Mouse (Mus musculus) kidney, embryonic 15.5 days (tissue): ENCODE data around the gene 1700029J07Rik. TPM values are rescaled to one million over a fixed set of nuclear protein-coding genes. Genes with fewer than 3 reads are reported as not detected.

Source experiments
- ATAC-seq: fragments of 200-750 bp; cut with Nextera tagmentation; replicated peaks from 2 replicates; pipeline ENCODE4 v1.8.0; 2017; ENCODE audit warnings: moderate TSS enrichment; ENCODE audit not compliant: low FRiP score
- H3K27ac ChIP-seq: fragments of 300-500 bp; sonication (generic); 2 replicates; pipeline ENCODE4 v1.5.1; 2015; ENCODE audit warnings: mild to moderate bottlenecking, inconsistent platforms
- H3K27me3 ChIP-seq: fragments of 300-500 bp; sonication (generic); 2 replicates; pipeline ENCODE4 v1.6.1; 2015; ENCODE audit warnings: inconsistent platforms
- H3K36me3 ChIP-seq: fragments of 300-500 bp; sonication (generic); 2 replicates; pipeline ENCODE4 v1.6.1; 2015; ENCODE audit warnings: inconsistent platforms
- H3K4me1 ChIP-seq: fragments of 300-500 bp; sonication (generic); 2 replicates; pipeline ENCODE4 v1.6.1; 2015; ENCODE audit warnings: inconsistent platforms
- H3K4me2 ChIP-seq: fragments of 300-500 bp; sonication (generic); 2 replicates; pipeline ENCODE4 v1.6.1; 2015; ENCODE audit warnings: moderate library complexity, mild to moderate bottlenecking, inconsistent platforms
- H3K4me3 ChIP-seq: fragments of 300-500 bp; sonication (generic); replicated peaks from 2 replicates; pipeline ENCODE4 v1.5.1; 2015; ENCODE audit warnings: mild to moderate bottlenecking, inconsistent platforms
- H3K9ac ChIP-seq: fragments of 300-500 bp; sonication (generic); 2 replicates; pipeline ENCODE4 v1.6.1; 2015; ENCODE audit warnings: mild to moderate bottlenecking, inconsistent platforms
- H3K9me3 ChIP-seq: fragments of 300-500 bp; sonication (generic); replicated peaks from 2 replicates; pipeline ENCODE4 v1.6.1; 2016; ENCODE audit warnings: inconsistent platforms
- WGBS: fragments of 180-500 bp; shearing (Covaris S2); methylation state at CpG from one replicate; pipeline ENCODE4 v1.1.7; 2015; ENCODE audit warnings: mixed read lengths; 5-methylcytosine and 5-hydroxymethylcytosine counted together
- polyA plus RNA-seq: library from polyadenylated mRNA; unstranded; fragments of >200 nt; fragmentation: Nextera tagmentation; extraction: Ambion mirVana; gene quantifications from 2 replicates; pipeline ENCODE4 v1.2.1, GENCODE M21; 2015

Gene 1700029J07Rik
- polyA plus RNA-seq, 1 experiment from 2014 or later, result 4.9 TPM

DNA sequence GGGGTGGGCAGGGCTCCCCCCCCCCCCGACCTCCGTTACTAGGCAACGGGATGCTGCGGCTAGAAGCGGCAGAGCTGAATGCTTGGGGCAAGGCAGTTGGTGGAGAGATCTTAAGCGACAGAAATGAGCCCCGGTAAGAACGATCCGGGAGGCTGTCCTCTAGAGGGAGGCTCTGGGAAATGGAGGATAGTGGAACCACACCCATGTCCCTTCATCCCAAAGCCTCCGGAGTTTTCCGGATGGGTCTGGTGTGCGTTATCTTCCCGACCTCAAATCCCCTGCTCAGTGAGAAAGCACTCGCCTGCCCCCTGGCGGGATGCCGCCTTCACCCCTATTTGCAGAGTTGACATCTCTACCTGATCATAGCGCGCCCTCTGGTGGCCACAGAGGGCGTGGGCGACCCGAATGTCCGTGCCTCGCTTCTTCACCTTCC is 40.5 kb downstream of the 1700029J07Rik start, which contains the start of gene Ccdc110:
Gene Ccdc110 (plus strand): TSS at position 38 of the 433 bp plus-strand sequence.
- Histone ChIP-seq H3K36me3 (no peaks in the 10 kb centered on the region), H3K27ac (no peak within 1 kb of the TSS), H3K27me3 (no peaks in the 10 kb centered on the region), H3K4me2 (peak within 1 kb of the TSS; percentile 55), H3K9ac (no peak within 1 kb of the TSS), H3K9me3 (peaks cover 3% of the 10 kb centered on the region; the same call in 1 of the 2 replicates), H3K4me1 (peaks cover 4% of the 10 kb centered on the region; the same call in 1 of the 2 replicates), H3K4me3 (peak within 1 kb of the TSS; percentile 31)
- ATAC-seq, result peak; percentile 88
- WGBS, result 3% methylated on average over 23 of the region's 23 CpGs

- no peak for ATAC-seq
- H3K36me3 ChIP-seq, result no peaks in the 10 kb centered on the region
- H3K27ac ChIP-seq, result no peak overlapping the region
- 0 out of 2 replicates have a peak, but pooled peaks cover 3% of the 10 kb centered on the region for H3K4me1 ChIP-seq
- no peak overlapping the region for H3K9ac ChIP-seq
- H3K27me3 ChIP-seq, result no peaks in the 10 kb centered on the region
- no peaks in the 10 kb centered on the region for H3K9me3 ChIP-seq
- H3K4me3 ChIP-seq, result no peak overlapping the region
- 95% methylated on average over 7 of the region's 7 CpGs for WGBS
- no peak overlapping the region for H3K4me2 ChIP-seq
Measured at GRCm38 (mm10) chr8:45922116-45922515, 52.9 kb downstream of the 1700029J07Rik start.

DNA sequence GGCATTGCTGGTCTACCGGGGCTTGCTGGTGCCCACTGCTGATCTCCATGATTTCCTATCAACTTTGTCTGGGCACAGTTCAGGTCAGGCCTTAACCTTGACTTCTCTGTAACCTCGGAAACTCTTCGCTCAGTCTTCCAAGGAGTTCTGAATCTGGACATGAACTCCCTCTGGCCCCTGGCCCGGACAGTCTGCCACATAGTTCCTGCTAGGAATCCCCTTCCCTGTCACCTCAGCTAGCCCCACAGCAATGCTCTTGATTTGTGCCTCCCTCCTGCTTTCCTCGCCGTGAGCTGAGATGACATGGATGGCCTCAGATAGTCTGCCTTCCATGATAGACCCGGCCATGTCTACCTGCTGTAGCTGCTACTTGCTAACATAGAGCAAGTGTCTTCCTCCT is 54.7 kb downstream of the 1700029J07Rik start:
- Histone ChIP-seq H3K27ac (no peak overlapping the region), H3K4me3 (no peak overlapping the region), H3K27me3 (no peaks in the 10 kb centered on the region), H3K4me2 (no peak overlapping the region), H3K9me3 (no peaks in the 10 kb centered on the region), H3K9ac (no peak overlapping the region), H3K36me3 (no peaks in the 10 kb centered on the region), H3K4me1 (0 out of 2 replicates have a peak, but pooled peaks cover 10% of the 10 kb centered on the region)
- no peak for ATAC-seq
- 85% methylated on average over 7 of the region's 7 CpGs for WGBS

DNA sequence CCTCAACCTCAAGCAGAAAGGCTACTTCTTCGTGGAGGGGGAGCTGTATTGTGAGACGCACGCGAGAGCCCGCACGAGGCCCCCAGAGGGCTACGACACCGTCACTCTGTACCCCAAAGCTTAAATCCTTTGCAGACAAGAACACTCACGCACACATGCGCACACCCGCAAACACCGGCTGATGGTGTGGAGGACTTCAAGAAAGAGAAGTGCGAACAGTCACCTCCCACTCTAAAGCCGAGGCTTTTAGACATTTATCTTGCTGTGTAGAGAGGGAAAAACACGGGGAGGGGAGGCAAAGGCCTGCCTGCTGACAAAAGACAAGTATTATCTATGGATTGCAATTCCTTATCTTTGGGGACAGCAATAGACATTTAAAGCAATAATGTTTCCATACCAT is 56.2 kb downstream of the 1700029J07Rik start:
- 0 out of 2 replicates have a peak, but pooled peaks cover 10% of the 10 kb centered on the region for H3K4me1 ChIP-seq
- no peaks in the 10 kb centered on the region for H3K36me3 ChIP-seq
- no peak overlapping the region for H3K4me3 ChIP-seq
- H3K9ac ChIP-seq, result no peak overlapping the region
- H3K9me3 ChIP-seq, result no peaks in the 10 kb centered on the region
- no peak overlapping the region for H3K27ac ChIP-seq
- WGBS, result 83% methylated on average over 15 of the region's 15 CpGs
- no peaks in the 10 kb centered on the region for H3K27me3 ChIP-seq
- ATAC-seq, result no peak
- no peak overlapping the region for H3K4me2 ChIP-seq

- H3K27ac ChIP-seq, result peak overlapping the region; percentile 74
- peak overlapping the region; percentile 40 for H3K4me2 ChIP-seq
- WGBS, result 44% methylated on average over 20 of the region's 20 CpGs
- no peaks in the 10 kb centered on the region for H3K36me3 ChIP-seq
- H3K4me1 ChIP-seq, result 0 out of 2 replicates have a peak, but pooled peaks cover 10% of the 10 kb centered on the region
- no peak overlapping the region for H3K9ac ChIP-seq
- no peaks in the 10 kb centered on the region for H3K9me3 ChIP-seq
- H3K4me3 ChIP-seq, result peak overlapping the region; percentile 17; the same call in 1 of the 2 replicates
- no peaks in the 10 kb centered on the region for H3K27me3 ChIP-seq
- ATAC-seq, result peak; percentile 71
Measured at GRCm38 (mm10) chr8:45917040-45917679, 57.9 kb downstream of the 1700029J07Rik start.

- no peak overlapping the region for H3K4me2 ChIP-seq
- H3K27me3 ChIP-seq, result no peaks in the 10 kb centered on the region
Measured at GRCm38 (mm10) chr8:45916496-45916895, 58.6 kb downstream of the 1700029J07Rik start.

DNA sequence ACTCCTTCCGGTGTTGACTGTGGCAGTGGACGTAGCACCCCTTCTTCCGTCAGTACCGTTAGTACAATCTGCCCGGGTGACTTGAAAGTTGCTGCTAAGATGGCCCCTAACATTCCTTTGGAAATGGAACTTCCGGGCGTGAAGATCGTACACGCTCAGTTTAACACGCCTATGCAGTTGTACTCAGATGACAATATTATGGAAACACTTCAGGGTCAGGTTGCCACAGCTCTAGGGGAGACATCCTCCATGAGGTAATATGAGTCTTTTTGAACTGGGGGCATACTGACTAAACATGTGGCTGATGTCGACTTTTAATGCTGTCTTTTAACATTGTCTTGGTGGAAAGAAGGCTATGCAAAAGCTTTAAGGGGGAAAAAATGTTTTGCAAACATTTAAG is 61.3 kb downstream of the 1700029J07Rik start:
- peak overlapping the region; percentile 54; the same call in 1 of the 2 replicates for H3K27ac ChIP-seq
- WGBS, result 45% methylated on average over 11 of the region's 11 CpGs
- H3K4me1 ChIP-seq, result 0 out of 2 replicates have a peak, but pooled peaks cover 13% of the 10 kb centered on the region
- ATAC-seq, result peak; percentile 55
- H3K9me3 ChIP-seq, result no peaks in the 10 kb centered on the region
- H3K4me3 ChIP-seq, result no peak overlapping the region
- H3K9ac ChIP-seq, result no peak overlapping the region
- H3K4me2 ChIP-seq, result peak overlapping the region; percentile 31
- H3K27me3 ChIP-seq, result no peaks in the 10 kb centered on the region
- H3K36me3 ChIP-seq, result no peaks in the 10 kb centered on the region

More at GRCm38 (mm10) chr8:45916496-45916895, 58.6 kb downstream of the 1700029J07Rik start:
- Histone ChIP-seq H3K9ac (no peak overlapping the region), H3K36me3 (no peaks in the 10 kb centered on the region), H3K9me3 (no peaks in the 10 kb centered on the region), H3K4me1 (0 out of 2 replicates have a peak, but pooled peaks cover 10% of the 10 kb centered on the region), H3K27ac (peak overlapping the region; percentile 74), H3K4me3 (no peak overlapping the region)
- 82% methylated on average over 3 of the region's 3 CpGs for WGBS
- ATAC-seq, result no peak

- no peak for ATAC-seq
- 89% methylated on average over 4 of the region's 4 CpGs for WGBS
- 0 out of 2 replicates have a peak, but pooled peaks cover 3% of the 10 kb centered on the region for H3K4me1 ChIP-seq
- H3K4me3 ChIP-seq, result no peak overlapping the region
- H3K9ac ChIP-seq, result no peak overlapping the region
- no peaks in the 10 kb centered on the region for H3K27me3 ChIP-seq
- no peaks in the 10 kb centered on the region for H3K9me3 ChIP-seq
- H3K36me3 ChIP-seq, result no peaks in the 10 kb centered on the region
- no peak overlapping the region for H3K4me2 ChIP-seq
- no peak overlapping the region for H3K27ac ChIP-seq
Measured at GRCm38 (mm10) chr8:45906251-45906619, 68.8 kb downstream of the 1700029J07Rik start.

DNA sequence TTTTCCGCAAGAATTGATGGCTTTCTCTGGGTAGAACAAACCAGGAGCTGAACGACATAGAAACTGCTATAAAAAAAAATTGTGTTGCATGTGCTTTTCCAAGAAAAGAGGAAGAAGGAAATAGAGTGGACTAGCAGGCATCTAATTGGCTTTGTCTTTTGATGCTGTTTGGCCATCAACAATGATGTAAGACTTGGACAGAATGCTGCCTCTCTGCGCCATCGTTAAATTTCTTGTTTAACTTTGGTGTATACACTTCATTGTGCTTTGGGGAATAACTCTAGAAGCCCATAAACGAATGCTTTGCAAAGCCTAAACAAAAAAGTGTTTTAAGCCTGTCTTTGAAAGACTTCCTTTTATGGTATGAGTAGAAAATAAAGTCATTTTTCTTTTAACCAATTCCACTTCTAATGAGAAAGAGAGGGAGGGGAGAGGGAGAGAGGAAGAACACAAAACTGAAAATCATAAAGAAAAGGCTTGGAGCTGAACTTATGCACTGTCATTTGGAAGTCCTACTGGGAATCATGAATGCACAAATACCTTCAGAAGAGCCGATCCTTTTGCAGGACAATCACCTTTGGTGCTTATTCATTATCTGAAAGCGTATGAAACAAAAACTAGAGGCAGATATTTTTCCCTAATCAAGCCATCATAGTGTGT is 69.3 kb downstream of the 1700029J07Rik start:
- no peak for ATAC-seq
- Histone ChIP-seq H3K9me3 (no peaks in the 10 kb centered on the region), H3K9ac (no peak overlapping the region), H3K4me1 (0 out of 2 replicates have a peak, but pooled peaks cover 3% of the 10 kb centered on the region), H3K27ac (no peak overlapping the region), H3K36me3 (no peaks in the 10 kb centered on the region), H3K4me2 (no peak overlapping the region), H3K27me3 (no peaks in the 10 kb centered on the region), H3K4me3 (no peak overlapping the region)
- 79% methylated on average over 7 of the region's 7 CpGs for WGBS

- H3K4me1 ChIP-seq, result no peaks in the 10 kb centered on the region
- WGBS, result 44% methylated on average over 3 of the region's 3 CpGs
- H3K27ac ChIP-seq, result no peak overlapping the region
Measured at GRCm38 (mm10) chr8:45903659-45904058, 71.4 kb downstream of the 1700029J07Rik start.

More at GRCm38 (mm10) chr8:45903659-45904058, 71.4 kb downstream of the 1700029J07Rik start:
- no peaks in the 10 kb centered on the region for H3K9me3 ChIP-seq
- no peak overlapping the region for H3K9ac ChIP-seq
- H3K4me3 ChIP-seq, result no peak overlapping the region
- no peaks in the 10 kb centered on the region for H3K36me3 ChIP-seq
- ATAC-seq, result no peak
- H3K27me3 ChIP-seq, result no peaks in the 10 kb centered on the region
- H3K4me2 ChIP-seq, result no peak overlapping the region
